Mouse (Mus musculus) urinary bladder, adult 18-20 months (tissue): Measurements from ENCODE around the gene Myoc.
"Not testable (repeated sequence)": the region's sequence is repeated elsewhere in the genome, so short reads cannot be mapped to it uniquely, and the experiment has no call there.

ENCODE experiments used
- DNase-seq, 2 experiments: peaks; one replicate each; pipeline ENCODE4 v3.0.0; 2022; ENCODE audit warnings: low spot score in 2 of 2, mixed read lengths in 2 of 2

Myoc gene

DNA sequence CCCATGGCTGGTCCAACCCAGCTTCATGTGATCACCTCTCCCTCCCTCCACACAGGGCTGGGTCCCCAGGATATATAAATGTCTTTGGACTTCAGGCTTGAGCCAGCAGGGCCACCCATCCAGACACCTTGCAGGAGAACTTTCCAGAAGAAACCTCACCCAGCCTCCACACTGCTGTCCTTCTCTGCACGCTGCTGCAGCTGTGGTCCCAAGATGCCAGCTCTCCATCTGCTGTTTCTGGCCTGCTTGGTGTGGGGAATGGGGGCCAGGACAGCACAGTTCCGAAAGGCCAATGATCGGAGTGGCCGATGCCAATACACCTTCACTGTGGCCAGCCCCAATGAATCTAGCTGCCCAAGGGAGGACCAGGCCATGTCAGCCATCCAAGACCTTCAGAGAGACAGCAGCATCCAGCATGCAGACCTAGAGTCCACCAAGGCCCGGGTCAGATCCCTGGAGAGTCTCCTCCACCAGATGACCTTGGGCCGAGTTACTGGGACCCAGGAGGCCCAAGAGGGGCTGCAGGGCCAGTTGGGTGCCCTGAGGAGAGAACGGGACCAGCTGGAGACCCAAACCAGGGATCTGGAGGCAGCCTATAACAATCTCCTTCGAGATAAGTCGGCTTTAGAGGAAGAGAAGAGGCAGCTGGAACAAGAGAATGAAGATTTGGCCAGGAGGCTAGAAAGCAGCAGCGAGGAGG, at the start of gene Myoc:
Myoc (plus strand) TSS at position 105 of the 700 bp plus-strand sequence.
- no peak for DNase-seq

DNA sequence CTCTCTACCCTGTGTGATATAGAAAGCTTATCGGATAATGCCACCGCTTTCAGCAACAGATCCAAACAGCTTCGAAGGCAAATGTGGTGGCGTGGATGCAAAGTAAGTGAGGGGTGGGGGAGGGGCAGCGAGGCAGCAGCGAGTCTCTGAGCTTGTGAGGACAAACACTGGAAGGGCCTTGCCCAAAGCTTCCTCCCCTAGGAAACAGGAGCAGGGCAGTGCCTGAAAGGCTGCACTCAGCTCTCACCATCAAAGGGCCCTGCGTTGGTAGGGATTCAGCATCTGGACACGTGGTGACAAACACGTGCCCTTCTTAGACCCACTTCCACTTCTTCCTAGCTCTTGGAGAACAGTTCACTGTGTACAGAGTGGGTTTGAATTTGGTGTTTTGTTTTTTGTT, 49.5 kb upstream of the Myoc start:
- no peak for DNase-seq

DNA sequence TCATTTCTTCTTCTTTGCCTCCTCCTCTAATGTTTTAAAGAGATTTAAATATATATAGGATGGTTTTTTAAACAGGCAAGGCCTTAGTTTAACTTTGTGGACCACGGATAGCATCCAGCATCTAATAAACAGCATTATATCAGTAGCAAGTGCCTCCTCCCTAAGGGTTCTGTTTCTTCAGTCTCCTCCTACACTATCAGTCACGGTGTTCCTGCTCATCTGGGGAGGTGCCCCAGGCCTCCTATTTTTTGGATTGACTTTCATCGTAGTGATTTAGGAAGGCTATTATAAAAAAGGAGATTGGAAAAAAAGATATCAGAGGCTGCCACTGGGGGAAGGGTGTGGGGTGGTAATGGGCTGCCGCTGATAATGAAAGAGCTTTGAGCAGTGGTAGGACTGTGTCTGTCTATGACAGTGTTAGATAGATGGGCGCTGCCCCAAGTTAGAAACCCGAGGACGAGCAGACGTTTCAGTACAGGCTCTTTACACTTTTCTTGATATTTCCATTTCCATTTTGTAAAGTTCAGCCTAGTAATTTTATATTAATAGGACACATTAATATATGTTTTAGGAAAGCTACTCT, 48.4 kb upstream of the Myoc start:
- DNase-seq = no peak

DNA sequence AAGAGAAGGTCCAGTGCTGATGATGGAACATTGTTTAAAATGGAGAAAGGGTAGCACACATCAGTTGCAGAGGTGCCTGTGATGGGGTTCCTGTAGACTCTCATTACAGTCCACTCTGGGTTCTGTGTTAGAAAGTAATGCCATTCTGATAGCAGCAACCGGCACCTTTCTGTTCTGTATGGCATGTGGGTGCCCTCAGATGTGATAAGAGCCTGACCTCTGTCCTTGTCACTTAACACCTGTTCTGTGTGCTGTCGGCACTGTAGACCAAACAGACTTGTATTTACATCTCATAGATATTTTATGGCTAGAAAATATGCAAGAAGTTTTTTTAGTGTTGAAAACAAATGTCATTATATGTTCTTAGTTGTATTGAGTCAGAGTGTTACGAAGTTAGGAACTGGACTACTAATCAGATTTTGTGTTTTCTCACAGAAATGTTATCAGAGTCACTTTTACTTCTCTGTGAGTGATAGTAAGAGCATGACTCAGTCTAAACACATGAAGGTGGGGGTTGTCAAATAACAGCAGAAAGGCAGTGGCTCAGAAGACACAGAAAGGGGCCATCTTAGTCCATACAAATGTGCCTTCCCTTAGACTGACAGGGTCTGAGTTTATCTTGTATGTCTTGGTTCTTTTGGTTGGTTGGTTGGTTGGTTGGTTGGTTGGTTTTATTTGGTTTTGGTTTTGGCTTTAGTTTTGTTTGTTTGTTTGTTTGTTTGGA, 41.4 kb upstream of the Myoc start:
- no peak for DNase-seq

DNA sequence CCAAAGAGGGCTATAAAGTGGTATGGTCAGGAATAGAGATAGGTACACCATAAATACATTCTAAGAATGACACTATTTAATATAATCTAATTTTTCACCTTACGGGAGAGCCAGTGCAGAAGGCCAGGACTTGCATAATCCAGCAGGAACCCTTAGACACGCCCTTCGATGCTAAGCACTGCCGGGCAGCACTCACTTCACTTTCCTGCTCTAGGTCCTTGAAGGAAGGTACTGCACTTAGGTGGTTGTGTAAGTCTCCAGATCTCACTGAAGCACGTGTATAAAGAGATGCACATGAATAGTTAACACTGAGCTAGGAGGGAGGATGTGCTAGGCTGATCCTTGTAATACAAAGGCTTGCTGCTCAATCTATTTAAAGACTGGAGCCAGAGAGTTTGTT, 39.3 kb upstream of the Myoc start:
- no peak for DNase-seq

DNA sequence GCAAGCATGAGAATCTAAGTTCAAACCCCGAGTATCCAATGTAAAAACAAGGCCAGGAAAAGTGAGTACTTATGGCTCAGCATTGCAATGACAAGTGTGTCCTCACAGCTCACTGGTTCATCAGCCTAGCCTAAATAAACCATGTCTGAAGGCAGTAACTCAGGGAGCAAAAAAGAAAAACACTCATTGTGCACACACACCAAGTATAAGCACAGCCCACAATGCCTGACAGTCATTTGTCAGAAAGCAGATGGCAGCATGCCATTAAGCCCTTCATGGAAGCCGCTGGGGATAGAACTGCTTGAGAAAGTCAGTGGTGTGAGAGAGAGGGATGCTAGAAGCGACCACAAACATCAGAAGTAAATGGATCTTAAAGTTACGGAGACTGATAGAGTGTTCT, 37.7 kb upstream of the Myoc start:
- no peak for DNase-seq

DNA sequence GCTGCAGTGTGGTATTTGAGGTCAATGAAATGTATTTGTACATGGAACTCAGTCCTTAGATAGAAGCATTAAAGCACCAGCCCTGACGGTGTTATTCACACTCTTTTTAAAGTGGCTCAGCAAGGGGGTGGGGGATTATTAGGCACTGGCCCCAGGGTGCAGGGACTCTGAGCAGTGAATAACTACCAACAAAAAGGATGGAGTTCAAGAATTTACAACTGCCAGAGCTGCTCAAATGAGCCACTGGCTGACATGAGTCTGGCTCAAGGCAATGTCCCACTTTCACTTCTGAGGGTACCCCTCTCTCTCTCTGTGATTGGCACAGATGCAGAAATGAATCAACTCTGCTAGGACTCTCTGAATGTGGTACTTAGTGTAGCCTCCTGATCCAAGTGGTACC, 30.8 kb upstream of the Myoc start:
- no peak for DNase-seq

DNA sequence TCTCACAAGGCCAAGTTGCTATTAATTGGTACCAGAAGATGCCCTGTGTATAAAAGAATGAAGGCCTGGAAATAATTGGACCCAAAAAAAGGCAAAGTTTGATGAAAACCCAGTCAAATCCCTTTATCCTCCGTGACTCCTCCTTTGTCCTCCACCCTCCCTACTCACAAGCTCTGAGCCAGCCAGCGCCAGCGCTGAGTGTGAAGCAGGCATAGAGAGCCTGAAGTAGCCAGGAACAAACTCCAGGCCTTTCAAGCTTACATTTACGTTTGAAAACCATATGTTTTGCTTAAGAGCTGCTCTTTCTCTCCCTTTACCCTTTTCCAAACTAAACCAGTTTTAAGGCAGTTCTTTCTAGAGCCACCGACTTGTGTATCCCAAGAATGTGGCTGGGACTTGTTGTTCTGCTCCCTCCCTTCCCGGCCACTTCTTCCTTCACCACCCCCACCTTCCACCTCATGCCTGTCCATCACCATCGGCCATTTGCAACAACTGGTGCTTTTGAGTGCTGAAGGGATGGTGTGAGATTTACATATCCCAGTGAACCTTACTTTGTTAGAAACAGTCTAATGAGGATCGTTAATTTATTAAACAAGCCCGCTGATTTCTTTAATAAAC, 29.2 kb upstream of the Myoc start:
- no peak for DNase-seq

DNA sequence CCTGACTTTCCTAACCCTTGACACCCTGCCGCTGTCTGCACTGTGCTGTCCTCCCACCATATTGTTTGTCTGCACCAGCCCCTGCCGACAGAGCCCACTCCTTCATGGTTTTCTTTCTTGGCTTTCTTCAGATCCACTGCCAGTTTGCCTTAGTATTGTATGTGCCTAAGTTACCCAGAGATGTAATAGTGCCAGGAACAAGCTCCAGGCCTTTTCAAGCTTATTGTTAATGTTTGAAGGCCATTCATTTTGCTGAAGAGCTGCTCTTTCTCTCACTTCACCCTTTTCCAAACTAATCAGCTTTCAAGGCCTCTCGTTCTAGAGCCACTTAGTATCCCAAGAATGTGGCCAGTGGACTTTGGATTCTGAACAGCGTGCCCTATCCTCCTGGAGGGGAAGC, 27.8 kb upstream of the Myoc start:
- no peak for DNase-seq

DNA sequence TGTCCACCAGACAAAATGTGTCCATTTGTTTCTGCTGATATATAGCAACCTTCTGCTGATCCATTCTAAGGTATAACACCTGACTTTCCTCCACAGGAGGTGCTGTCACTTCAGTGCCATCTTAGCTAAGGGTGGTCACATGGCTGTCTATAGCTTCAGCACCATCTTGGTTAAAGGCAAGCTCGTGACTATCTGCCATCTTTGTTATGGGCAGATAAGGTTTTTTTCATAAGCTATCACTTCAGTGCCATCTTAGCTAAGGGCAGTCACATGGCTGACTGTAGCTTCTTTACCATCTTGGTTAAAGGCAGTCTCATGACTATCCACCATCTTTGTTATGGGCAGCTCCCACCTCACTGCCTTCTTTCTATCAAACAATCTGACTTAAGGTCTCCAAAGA, 23.4 kb upstream of the Myoc start:
- DNase-seq = no peak

DNA sequence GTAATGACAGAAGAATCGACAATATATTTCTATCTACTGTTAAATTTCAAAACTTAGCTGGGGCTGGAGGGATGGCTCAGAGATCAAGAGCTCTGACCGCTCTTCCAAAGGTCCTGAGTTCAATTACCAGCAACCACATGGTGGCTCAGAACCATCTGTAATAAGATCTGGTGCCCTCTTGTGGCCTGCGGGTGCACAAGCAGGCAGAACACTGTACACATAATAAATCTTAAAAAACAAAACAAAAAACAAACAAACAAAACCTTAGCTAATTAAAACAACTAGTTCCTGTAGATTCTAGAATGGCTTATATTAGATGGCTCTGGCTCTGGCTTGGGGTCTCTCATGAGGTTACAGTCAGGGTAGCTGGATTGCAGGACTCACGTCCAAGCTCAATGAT, 18.5 kb upstream of the Myoc start:
- DNase-seq = no peak

DNA sequence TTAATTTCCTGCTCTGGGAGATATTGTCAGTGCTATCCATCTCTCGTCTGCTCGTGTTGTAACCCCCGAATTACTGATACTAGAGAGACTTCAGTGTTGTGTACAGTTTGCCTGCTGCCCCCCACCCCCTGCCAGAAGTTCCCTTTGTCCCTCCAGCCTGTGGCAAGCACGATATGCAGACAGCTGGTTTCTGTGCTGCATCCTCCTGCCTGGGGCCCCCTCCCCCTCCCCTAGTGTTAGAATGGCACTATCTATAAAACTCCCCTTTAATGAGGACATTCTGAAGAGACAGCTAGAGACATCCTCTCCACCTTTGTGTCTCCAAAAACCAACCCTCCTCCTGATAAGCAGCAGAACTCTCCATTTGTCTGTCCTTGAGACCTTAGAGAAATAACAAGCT, 15.1 kb upstream of the Myoc start:
- DNase-seq = no peak

DNA sequence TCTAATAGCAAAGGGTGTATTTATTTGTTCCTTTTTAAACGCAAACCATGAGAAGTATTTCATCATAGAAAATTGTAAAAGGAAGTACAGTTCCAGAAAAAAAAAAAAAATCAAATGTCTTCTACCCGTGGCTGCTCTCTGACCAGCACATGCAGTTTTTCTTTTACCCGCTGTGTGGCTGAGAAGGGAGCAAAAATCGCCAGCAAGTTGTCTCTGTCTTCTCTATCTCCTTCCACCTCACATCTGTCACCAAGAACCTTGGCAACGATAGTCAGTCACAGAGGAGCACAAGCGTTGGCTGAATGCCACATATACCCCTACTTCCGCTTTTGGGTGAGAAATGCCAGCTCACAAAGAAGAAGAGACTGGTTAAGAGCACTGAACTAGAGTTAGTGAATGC, 13.7 kb upstream of the Myoc start:
- DNase-seq = no peak

DNA sequence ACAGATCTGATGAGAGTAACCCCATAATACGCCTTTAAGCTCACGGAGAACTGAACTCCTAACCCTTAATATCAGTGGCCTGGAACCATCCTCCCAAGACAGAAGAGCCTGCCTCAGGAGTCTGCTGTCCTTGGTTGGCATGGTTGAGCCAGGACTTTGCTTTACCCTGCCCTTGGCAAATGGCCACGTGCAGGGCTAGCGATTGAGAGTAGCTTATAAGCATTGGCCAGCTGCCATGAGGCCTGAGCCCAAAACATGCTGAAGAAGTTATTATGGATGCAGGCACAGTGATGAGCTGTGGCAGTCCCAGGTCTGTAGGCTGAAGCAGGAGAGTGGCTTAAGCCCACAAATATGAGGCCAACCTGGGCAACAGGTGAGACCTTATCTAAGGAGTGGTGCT, 11.1 kb upstream of the Myoc start:
- DNase-seq = not testable (repeated sequence)

DNA sequence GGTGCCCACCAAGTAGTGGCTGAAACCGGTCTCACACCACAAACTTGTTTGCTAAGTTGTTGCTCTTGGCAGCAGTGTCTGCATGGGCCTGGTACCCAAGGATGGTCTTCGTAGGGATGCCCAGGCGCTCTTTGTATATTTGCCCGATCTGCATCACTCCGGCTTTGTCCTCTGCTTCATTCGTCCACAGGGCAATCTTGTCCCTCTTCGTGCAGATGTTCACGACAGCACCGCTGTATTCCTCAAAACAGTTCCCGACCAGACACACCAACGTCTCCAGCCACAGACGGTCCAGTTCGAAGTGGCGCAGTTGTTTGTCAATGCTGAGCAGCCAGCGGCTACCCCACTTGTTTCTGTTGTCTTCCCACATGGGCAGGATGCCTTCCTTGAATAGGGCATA, 10.6 kb upstream of the Myoc start:
- not testable (repeated sequence) for DNase-seq

DNA sequence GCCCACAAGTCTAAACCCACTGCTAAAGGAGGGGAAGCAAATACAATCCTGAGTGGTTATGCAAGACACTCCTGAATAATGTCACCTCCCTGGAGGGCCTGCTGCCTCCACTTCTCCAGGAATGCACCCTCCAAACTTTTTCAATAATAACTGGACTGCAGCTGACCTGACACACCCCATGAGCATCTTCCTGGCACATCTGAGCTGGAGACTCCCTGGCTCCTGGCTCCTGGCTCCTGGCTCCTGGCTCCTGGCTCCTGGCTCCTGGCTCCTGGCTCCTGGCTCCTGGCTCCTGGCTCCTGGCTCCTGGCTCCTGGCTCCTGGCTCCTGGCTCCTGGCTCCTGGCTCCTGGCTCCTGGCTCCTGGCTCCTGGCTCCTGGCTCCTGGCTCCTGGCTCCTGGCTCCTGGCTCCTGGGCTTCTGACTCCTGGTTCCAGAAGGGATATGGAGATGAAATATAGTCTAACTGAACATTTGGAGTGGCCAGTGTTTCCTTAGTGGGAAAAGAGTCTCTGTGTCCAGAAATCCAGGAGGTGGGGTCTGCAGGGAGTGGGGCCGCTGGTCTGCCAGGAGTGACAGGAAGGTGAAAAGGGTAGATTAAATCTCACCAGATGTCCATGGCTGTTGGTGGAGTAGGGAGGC, 3.5 kb upstream of the Myoc start:
- DNase-seq = peak in 1 of 2 experiments; percentile 31

DNA sequence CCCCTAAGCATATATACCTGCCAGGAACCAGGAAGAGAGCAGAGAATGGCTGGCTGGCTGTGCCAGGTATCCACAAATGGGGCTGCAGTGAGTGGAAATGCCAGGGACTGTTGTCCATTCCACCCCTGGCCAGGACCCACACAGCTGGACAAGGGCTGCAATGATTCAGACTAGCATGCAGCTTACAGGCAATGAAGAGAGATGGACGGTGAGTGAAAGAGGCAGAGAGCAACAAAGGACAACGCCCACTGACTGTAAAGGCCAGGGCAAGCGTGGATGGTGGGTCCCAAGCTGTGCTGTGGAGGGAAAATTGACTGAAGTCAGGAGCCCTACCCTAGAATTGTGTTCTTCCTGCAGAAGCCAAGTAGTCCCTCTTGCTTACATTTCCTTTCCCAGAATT, 2.4 kb upstream of the Myoc start:
- no peak for DNase-seq

DNA sequence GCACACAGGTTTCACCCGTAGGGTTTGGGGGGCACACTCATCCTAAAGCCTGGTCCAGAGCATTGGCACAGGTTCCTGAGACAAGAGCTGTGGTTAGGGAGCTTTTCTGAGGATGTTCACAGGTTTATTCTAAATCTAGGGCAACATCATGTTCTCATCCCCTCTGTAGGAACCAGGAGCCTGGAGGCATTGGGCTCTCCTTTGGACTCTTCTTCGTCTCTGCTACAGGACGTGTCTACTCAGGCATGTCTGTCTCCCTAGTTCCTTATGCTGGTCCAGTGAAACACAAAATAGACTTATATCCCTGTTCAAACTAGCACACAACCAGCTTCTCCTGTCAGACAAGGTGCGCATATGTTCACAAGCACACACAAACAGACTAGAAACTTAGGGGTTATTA, 420 bp upstream of the Myoc start:
- DNase-seq = no peak

DNA sequence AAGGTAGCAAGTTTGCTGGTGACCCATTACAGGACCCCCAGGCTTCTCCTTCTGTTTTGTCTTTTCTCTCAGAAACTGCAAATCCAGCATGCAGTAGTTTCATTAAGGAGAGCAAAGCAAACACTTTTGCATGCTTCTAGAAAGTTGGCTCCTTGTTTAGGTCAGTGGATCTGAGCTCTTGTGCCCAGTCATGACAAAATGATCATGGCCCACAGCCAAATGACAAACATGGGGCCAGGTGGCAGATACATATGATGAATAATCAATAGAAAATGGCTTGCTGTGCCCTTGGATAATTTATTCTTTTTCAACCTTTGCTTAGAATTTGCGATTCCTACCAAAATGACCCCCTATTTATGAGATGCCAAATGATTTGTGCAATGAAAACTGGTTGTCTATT, 906 bp downstream of the Myoc start:
- no peak for DNase-seq

DNA sequence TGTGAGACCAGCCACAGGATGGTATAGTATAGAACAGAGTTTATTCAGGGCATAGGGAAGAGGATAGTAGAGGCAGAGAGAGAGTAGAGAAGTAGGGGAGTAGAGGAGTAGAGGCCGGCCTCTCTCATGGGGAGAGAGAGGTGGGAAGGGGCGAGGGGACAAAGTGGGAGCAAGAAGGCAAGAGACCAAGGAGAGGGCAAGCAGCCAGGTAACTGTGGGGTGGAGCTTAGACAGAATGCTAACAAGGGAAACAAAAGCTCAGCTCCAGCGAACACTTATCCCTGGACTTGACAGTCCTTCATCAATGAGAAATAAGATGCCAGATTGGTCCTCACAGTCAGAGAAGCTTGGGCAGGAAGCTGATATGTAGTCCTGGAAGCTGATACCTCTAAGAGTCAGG, 3.6 kb downstream of the Myoc start:
- DNase-seq = no peak

DNA sequence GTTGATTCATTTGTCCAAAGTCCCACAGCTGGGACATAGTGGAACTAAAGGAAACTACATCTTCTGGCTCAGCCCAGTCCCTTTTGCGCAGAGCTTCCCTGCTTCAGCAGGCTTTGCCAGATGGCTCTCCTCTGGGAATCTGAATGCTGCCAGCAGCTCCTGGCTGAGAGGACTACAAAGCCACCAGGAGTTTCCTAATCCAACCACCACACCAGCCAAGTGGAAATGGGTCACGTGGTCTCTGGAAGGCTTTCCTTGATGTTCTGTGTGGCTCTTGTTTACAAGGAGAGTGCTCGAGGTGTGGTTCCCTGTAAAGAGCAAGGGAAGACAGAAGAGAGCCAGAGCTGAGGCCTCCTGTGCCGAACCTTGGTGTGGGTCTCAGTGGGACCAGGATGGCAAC, 4.8 kb downstream of the Myoc start:
- DNase-seq = peak in 1 of 2 experiments; percentile 76

DNA sequence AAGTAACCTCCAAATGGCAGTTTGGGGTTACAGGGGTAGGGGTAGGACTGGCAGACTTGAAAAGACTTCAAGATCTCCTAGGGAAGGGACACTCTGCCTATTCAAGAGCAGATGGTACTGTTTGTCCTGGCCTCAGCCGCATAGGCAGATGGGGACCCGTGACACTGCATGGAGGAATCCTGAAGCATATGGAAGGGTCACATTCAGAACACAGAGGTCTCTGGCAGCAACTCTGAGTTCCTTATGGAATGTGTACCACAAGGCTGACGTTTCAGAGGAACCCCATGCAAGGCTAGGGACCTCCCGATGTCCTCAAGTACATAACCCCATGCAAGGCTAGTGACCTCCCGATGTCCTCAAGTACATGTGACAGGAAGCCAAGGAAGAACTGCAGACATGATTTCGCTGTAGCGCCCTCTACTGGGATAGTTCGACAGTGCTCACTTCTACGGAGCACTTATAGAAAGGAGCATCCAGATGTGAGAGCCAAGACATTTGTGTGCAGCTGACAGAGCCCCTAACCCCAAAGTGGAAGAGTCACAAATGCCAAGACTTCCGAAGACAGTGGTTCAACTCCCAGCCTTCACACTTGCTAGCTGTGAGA, 7.2 kb downstream of the Myoc start:
- no peak for DNase-seq
